Mouse (Mus musculus) sigmoid colon, adult 10 weeks (tissue): ENCODE measurements around the gene Faf1. TPM values are rescaled to one million over a fixed set of nuclear protein-coding genes. Genes with fewer than 3 reads are reported as not detected.

Source experiments
- polyA plus RNA-seq: library from polyadenylated mRNA; stranded (reverse); fragments of 350-450 nt; fragmentation: Illumina TruSeq; extraction: RNeasy Lipid Tissue Mini Kit (QIAGEN cat#74804); gene quantifications from one replicate; pipeline ENCODE4 v1.2.3, GENCODE M21; 2014; ENCODE audit warnings: low read depth, low replicate concordance

The Faf1 gene
- polyA plus RNA-seq, result 110 TPM

DNA sequence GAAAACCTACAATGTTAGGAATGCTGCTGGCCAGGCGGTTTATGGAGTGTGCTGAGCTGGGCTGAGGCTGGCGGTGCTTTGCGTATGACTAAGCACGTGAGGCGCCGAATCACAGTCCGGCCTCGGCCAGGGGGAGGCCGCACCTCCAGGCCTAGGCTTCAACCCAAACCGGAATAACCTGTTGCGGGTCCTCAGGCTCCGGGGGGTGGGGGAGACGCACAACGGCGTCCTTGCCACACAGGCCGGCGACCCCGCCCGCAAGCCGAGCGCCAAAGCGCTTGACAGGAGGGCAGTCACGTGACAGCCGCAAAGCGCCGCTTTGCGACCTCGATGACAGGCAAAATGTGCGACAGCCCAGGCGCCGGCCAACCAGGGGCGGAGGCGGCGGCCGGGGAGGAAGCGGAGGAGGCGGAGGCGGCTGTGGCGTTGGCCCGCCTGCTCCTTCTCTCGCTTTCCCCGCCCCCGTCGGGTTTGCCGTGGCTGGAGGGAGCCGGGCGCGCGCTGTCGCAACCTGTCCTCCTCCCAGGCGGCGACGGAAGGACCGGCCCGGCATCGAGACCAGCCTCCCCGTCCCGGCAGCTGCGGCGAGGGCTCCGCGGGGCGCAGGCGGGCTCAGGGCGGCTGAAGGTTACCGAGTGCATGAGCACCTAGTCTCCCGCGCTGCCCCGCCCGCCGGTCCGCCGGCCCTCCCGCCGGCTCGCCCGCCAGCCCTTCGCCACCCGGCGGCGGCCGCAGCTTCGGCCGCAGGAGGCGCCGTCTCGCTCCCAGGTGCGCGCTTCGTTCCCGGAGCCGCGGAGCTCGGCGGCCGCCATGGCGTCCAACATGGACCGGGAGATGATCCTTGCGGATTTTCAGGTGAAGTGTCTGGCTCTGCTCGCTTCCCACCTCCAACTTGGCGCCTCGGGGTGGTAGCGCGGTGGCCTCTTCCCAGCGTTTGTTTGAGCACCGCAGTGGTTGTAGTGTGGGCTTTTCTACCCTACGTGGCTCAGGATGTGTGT lies at the start of gene Faf1:
TSS of gene Faf1 (plus strand) at position 371 of the 998 bp plus-strand sequence.

GRCm38 (mm10) chr4:109666461-109667269 lies 9.7 kb upstream of the Faf1 start, which contains the start of gene Cdkn2c:
Gene Cdkn2c (minus strand): TSS chr4:109667189.

GRCm38 (mm10) chr4:109977148-109978067 lies 301.0 kb downstream of the Faf1 start, which contains the start of gene Dmrta2:
Gene Dmrta2 (plus strand): TSS chr4:109978053.

Other genes starting within 250 kb of the Faf1 start
- gene Rnf11, start 191.9 kb upstream of the Faf1 start, polyA plus RNA-seq, result 361 TPM
- gene 4930522H14Rik, start 145.3 kb upstream of the Faf1 start, polyA plus RNA-seq, result not detected
- gene Cdkn2c, start 9.4 kb upstream of the Faf1 start, polyA plus RNA-seq, result 12.2 TPM